Mouse (Mus musculus): ENCODE measurements at regions not wholly inside any gene's neighbourhood (a gene's known extent, or its start where the extent isn't known, plus 50 kb on each side); places are given as distances from the start of the nearest gene placed in this dataset.
"Not testable (repeated sequence)": the region's sequence is repeated elsewhere in the genome, so short reads cannot be mapped to it uniquely, and the experiment has no call there.

GRCm38 (mm10) chr19:3083438-3083837 is 199.3 kb upstream of the Mrpl21 start:
- DNase-seq = peak; percentile 5

DNA sequence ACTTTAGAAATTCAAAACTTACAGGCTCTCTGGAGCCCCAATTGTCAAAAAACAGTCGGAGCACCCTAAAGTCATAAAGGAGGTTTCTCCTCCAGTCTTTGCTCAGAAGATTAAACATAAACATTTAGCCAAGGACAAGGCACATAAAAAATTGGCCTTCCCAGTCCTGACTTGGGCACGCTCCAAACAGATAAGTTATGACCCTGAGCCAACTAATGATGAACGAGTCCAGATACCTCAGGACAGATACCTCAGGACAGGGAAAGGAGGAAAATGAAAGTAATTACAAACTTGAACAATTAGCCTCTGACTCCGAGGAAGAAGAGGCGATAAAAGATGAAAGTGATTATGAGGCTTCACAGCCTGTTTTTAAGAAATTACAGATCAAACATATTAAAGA is 190.9 kb upstream of the Mrpl21 start:
- not testable (repeated sequence) for DNase-seq

All from kidney, adult 18-20 months (tissue).